Mouse (Mus musculus) thymus, adult 18-20 months (tissue): Measurements from ENCODE around the gene Trappc12.
A peak's percentile ranks its signal among the peaks of the same experiment; 100 is the strongest.
"Not testable (repeated sequence)": the region's sequence is repeated elsewhere in the genome, so short reads cannot be mapped to it uniquely, and the experiment has no call there.

Experiments
- DNase-seq, 2 experiments: peaks; one replicate each; pipeline ENCODE4 v3.0.0; 2022; ENCODE audit warnings: mixed read lengths in 2 of 2

Trappc12 gene

GRCm38 (mm10) chr12:28750021-28750633 is at the start of gene Trappc12:
Gene Trappc12 (minus strand): TSS chr12:28750472.
- DNase-seq = peak; percentile 79 to 85

GRCm38 (mm10) chr12:28799798-28800411 is 49.6 kb upstream of the Trappc12 start:
- no peak for DNase-seq

GRCm38 (mm10) chr12:28796881-28797420 is 46.7 kb upstream of the Trappc12 start:
- no peak for DNase-seq

GRCm38 (mm10) chr12:28795041-28795440 is 44.8 kb upstream of the Trappc12 start:
- no peak for DNase-seq

- no peak for DNase-seq
These were observed 43.4 kb upstream of the Trappc12 start for GRCm38 (mm10) chr12:28793715-28794114.

GRCm38 (mm10) chr12:28792613-28793012 is 42.3 kb upstream of the Trappc12 start:
- DNase-seq = no peak

GRCm38 (mm10) chr12:28786310-28786709 is 36.0 kb upstream of the Trappc12 start:
- no peak for DNase-seq

GRCm38 (mm10) chr12:28785299-28785698 is 35.0 kb upstream of the Trappc12 start:
- DNase-seq = no peak

GRCm38 (mm10) chr12:28784864-28785263 is 34.6 kb upstream of the Trappc12 start:
- no peak for DNase-seq

GRCm38 (mm10) chr12:28784355-28784754 is 34.1 kb upstream of the Trappc12 start:
- no peak for DNase-seq

- DNase-seq = no peak
These were observed 32.4 kb upstream of the Trappc12 start for GRCm38 (mm10) chr12:28782637-28783036.

- no peak for DNase-seq
These were observed 29.9 kb upstream of the Trappc12 start for GRCm38 (mm10) chr12:28780180-28780579.

- no peak for DNase-seq
These were observed 25.4 kb upstream of the Trappc12 start for GRCm38 (mm10) chr12:28775627-28776026.

- no peak for DNase-seq
These were observed 24.8 kb upstream of the Trappc12 start for GRCm38 (mm10) chr12:28775120-28775519.

GRCm38 (mm10) chr12:28773815-28774214 is 23.5 kb upstream of the Trappc12 start:
- no peak for DNase-seq

GRCm38 (mm10) chr12:28769953-28770352 is 19.7 kb upstream of the Trappc12 start:
- no peak for DNase-seq

GRCm38 (mm10) chr12:28756019-28756418 is 5.7 kb upstream of the Trappc12 start:
- DNase-seq = no peak

- DNase-seq = peak; percentile 78 to 87
These were observed 1.4 kb upstream of the Trappc12 start, which contains the start of gene Eipr1 for GRCm38 (mm10) chr12:28751508-28752263. Gene Eipr1 (plus strand): TSS chr12:28751803.

GRCm38 (mm10) chr12:28750876-28751275 is 604 bp upstream of the Trappc12 start:
- DNase-seq = no peak

- no peak for DNase-seq
These were observed 6.9 kb downstream of the Trappc12 start for GRCm38 (mm10) chr12:28743328-28743727.

- no peak for DNase-seq
These were observed 15.0 kb downstream of the Trappc12 start for GRCm38 (mm10) chr12:28735293-28735692.

GRCm38 (mm10) chr12:28734271-28734670 is 16.0 kb downstream of the Trappc12 start:
- no peak for DNase-seq

GRCm38 (mm10) chr12:28733520-28734245 is 16.6 kb downstream of the Trappc12 start:
- not testable (repeated sequence) for DNase-seq
